Mouse (Mus musculus) olfactory bulb, adult 2 months (tissue): Measurements from ENCODE around the gene Trim80. TPM values are rescaled to one million over a fixed set of nuclear protein-coding genes. Genes with fewer than 3 reads are reported as not detected.

Source experiments
- H3K27ac ChIP-seq: fragments of 200-500 bp; 2 replicates; pipeline ENCODE4 v1.5.1; 2012; ENCODE audit warnings: low read depth, low read length; ENCODE audit not compliant: insufficient read depth
- H3K4me1 ChIP-seq: fragments of 200-500 bp; 2 replicates; pipeline ENCODE4 v1.6.1; 2012; ENCODE audit warnings: low read length; ENCODE audit not compliant: control insufficient read depth, insufficient read depth
- H3K4me3 ChIP-seq: fragments of 200-500 bp; 2 replicates; pipeline ENCODE4 v1.5.1; 2012; ENCODE audit warnings: mild to moderate bottlenecking, low read depth, low read length, moderate library complexity; ENCODE audit not compliant: insufficient read depth
- CTCF ChIP-seq: fragments of 200-500 bp; IDR thresholded peaks from 2 replicates; pipeline ENCODE4 v1.5.1; 2012; ENCODE audit warnings: low read depth, mild to moderate bottlenecking, low read length, moderate library complexity; ENCODE audit not compliant: insufficient read depth
- POLR2A ChIP-seq: fragments of 200-500 bp; IDR thresholded peaks from 2 replicates; pipeline ENCODE4 v1.6.1; 2012; ENCODE audit warnings: mild to moderate bottlenecking, low read depth, low read length, moderate library complexity; ENCODE audit not compliant: insufficient read depth
- WGBS: fragments of 180-500 bp; shearing (Covaris S2); methylation state at CpG from one replicate; pipeline ENCODE4 v1.1.7; 2018; 5-methylcytosine and 5-hydroxymethylcytosine counted together
- polyA plus RNA-seq: library from polyadenylated mRNA; stranded (reverse); fragments of >200 nt; gene quantifications from 2 replicates; pipeline ENCODE4 v1.2.4, GENCODE M21; 2012; ENCODE audit warnings: low replicate concordance; ENCODE audit not compliant: missing spikeins, insufficient read depth, insufficient read length

The Trim80 gene
- polyA plus RNA-seq, 1 experiment, result not detected

GRCm38 (mm10) chr11:115455619-115456018, 15.3 kb downstream of the Trim80 start:
- H3K4me3 ChIP-seq, result no peak overlapping the region
- peaks cover 4% of the 10 kb centered on the region; the same call in 1 of the 2 replicates for H3K4me1 ChIP-seq
- TF ChIP-seq CTCF (no peak), POLR2A (no peak)
- no peak overlapping the region for H3K27ac ChIP-seq
- WGBS, result 89% methylated on average over 15 of the region's 15 CpGs

GRCm38 (mm10) chr11:115456182-115456581, 15.8 kb downstream of the Trim80 start:
- no peak overlapping the region for H3K4me3 ChIP-seq
- WGBS, result 90% methylated on average over 5 of the region's 5 CpGs
- no peak overlapping the region for H3K27ac ChIP-seq
- peaks cover 4% of the 10 kb centered on the region; the same call in 1 of the 2 replicates for H3K4me1 ChIP-seq
- no peak for TF ChIP-seq POLR2A

GRCm38 (mm10) chr11:115457405-115457804, 17.1 kb downstream of the Trim80 start:
- 34% methylated on average over 6 of the region's 6 CpGs for WGBS
- no peak for TF ChIP-seq CTCF
- no peak for TF ChIP-seq POLR2A
- Histone ChIP-seq H3K27ac (no peak overlapping the region), H3K4me1 (peaks cover 4% of the 10 kb centered on the region; the same call in 1 of the 2 replicates), H3K4me3 (no peak overlapping the region)

GRCm38 (mm10) chr11:115460976-115461375, 20.6 kb downstream of the Trim80 start:
- TF ChIP-seq CTCF (no peak), POLR2A (no peak)
- WGBS, result 41% methylated on average over 8 of the region's 8 CpGs
- H3K27ac ChIP-seq, result no peak overlapping the region
- H3K4me1 ChIP-seq, result peaks cover 10% of the 10 kb centered on the region; the same call in 1 of the 2 replicates
- H3K4me3 ChIP-seq, result no peak overlapping the region

GRCm38 (mm10) chr11:115461846-115462242, 21.5 kb downstream of the Trim80 start:
- WGBS, result 88% methylated on average over 5 of the region's 5 CpGs
- Histone ChIP-seq H3K27ac (no peak overlapping the region), H3K4me1 (peaks cover 10% of the 10 kb centered on the region; the same call in 1 of the 2 replicates), H3K4me3 (no peak overlapping the region)
- TF ChIP-seq POLR2A (no peak), CTCF (no peak)

GRCm38 (mm10) chr11:115462243-115462891, 22.0 kb downstream of the Trim80 start, which contains the start of gene Slc16a5:
Gene Slc16a5 (plus strand): TSS chr11:115462474.
- Histone ChIP-seq H3K27ac (no peak within 1 kb of the TSS), H3K4me1 (peaks cover 13% of the 10 kb centered on the region; the same call in 1 of the 2 replicates), H3K4me3 (no peak within 1 kb of the TSS; the same call in 1 of the 2 replicates)
- TF ChIP-seq POLR2A, result no peak
- no peak for TF ChIP-seq CTCF
- 84% methylated on average over 16 of the region's 16 CpGs for WGBS

- Histone ChIP-seq H3K27ac (no peak overlapping the region), H3K4me3 (no peak overlapping the region; the same call in 1 of the 2 replicates), H3K4me1 (peaks cover 11% of the 10 kb centered on the region; the same call in 1 of the 2 replicates)
- WGBS, result 73% methylated on average over 11 of the region's 11 CpGs
- TF ChIP-seq POLR2A, result no peak
- no peak for TF ChIP-seq CTCF
Observed at GRCm38 (mm10) chr11:115463397-115463796, 23.1 kb downstream of the Trim80 start.

- Histone ChIP-seq H3K27ac (no peak overlapping the region), H3K4me1 (peaks cover 11% of the 10 kb centered on the region; the same call in 1 of the 2 replicates)
Observed at GRCm38 (mm10) chr11:115464851-115465250, 24.5 kb downstream of the Trim80 start.

GRCm38 (mm10) chr11:115467217-115467618, 26.9 kb downstream of the Trim80 start:
- 56% methylated on average over 4 of the region's 4 CpGs for WGBS
- Histone ChIP-seq H3K4me3 (no peak overlapping the region), H3K27ac (no peak overlapping the region), H3K4me1 (peaks cover 11% of the 10 kb centered on the region; the same call in 1 of the 2 replicates)
- TF ChIP-seq POLR2A, result no peak
- no peak for TF ChIP-seq CTCF

More at GRCm38 (mm10) chr11:115464851-115465250, 24.5 kb downstream of the Trim80 start:
- WGBS, result 87% methylated on average over 8 of the region's 8 CpGs
- no peak overlapping the region for H3K4me3 ChIP-seq
- no peak for TF ChIP-seq POLR2A
- TF ChIP-seq CTCF, result no peak
